Mouse (Mus musculus) forebrain, embryonic 15.5 days (tissue): ENCODE results near the gene Prn. TPM values are rescaled to one million over a fixed set of nuclear protein-coding genes. Genes with fewer than 3 reads are reported as not detected.

ENCODE experiments used
- ATAC-seq: fragments of 200-750 bp; cut with Nextera tagmentation; replicated peaks from 2 replicates; pipeline ENCODE4 v1.8.0; 2017; ENCODE audit warnings: mild to moderate bottlenecking, moderate TSS enrichment, moderate library complexity
- H3K27ac ChIP-seq: fragments of 300-500 bp; sonication (generic); replicated peaks from 2 replicates; pipeline ENCODE4 v1.5.1; 2015; ENCODE audit warnings: mild to moderate bottlenecking, inconsistent platforms
- H3K27me3 ChIP-seq: fragments of 300-500 bp; sonication (generic); 2 replicates; pipeline ENCODE4 v1.6.1; 2015; ENCODE audit warnings: inconsistent platforms
- H3K36me3 ChIP-seq: fragments of 300-500 bp; sonication (generic); 2 replicates; pipeline ENCODE4 v1.6.1; 2015; ENCODE audit warnings: mild to moderate bottlenecking, inconsistent platforms
- H3K4me1 ChIP-seq: fragments of 300-500 bp; sonication (generic); 2 replicates; pipeline ENCODE4 v1.6.1; 2015; ENCODE audit warnings: inconsistent platforms
- H3K4me2 ChIP-seq: fragments of 300-500 bp; sonication (generic); replicated peaks from 2 replicates; pipeline ENCODE4 v1.6.1; 2015; ENCODE audit warnings: mild to moderate bottlenecking, inconsistent platforms
- H3K4me3 ChIP-seq: fragments of 300-500 bp; sonication (generic); 2 replicates; pipeline ENCODE4 v1.5.1; 2015; ENCODE audit warnings: mild to moderate bottlenecking, inconsistent platforms
- H3K9ac ChIP-seq: fragments of 300-500 bp; sonication (generic); replicated peaks from 2 replicates; pipeline ENCODE4 v1.6.1; 2015; ENCODE audit warnings: mild to moderate bottlenecking, inconsistent platforms
- H3K9me3 ChIP-seq: fragments of 300-500 bp; sonication (generic); 2 replicates; pipeline ENCODE4 v1.6.1; 2016; ENCODE audit warnings: inconsistent platforms
- WGBS: fragments of 180-500 bp; shearing (Covaris S2); methylation state at CpG from one replicate; pipeline ENCODE4 v1.1.7; 2015; ENCODE audit warnings: mixed read lengths; 5-methylcytosine and 5-hydroxymethylcytosine counted together
- polyA plus RNA-seq: library from polyadenylated mRNA; unstranded; fragments of >200 nt; fragmentation: Nextera tagmentation; extraction: Ambion mirVana; gene quantifications from 2 replicates; pipeline ENCODE4 v1.2.1, GENCODE M21; 2015

Gene Prn
- polyA plus RNA-seq, 1 experiment from 2014 or later: 0.22 TPM

GRCm38 (mm10) chr2:131953711-131954110 lies 44.0 kb downstream of the Prn start:
- WGBS: 91% methylated on average over 4 of the region's 4 CpGs

GRCm38 (mm10) chr2:131954835-131955234 lies 45.1 kb downstream of the Prn start:
- Histone ChIP-seq H3K4me2 (peak overlapping the region; percentile 62), H3K9me3 (no peaks in the 10 kb centered on the region), H3K27me3 (peaks cover 18% of the 10 kb centered on the region), H3K4me1 (peaks cover 7% of the 10 kb centered on the region; the same call in 1 of the 2 replicates), H3K27ac (no peak overlapping the region), H3K9ac (0 out of 2 replicates have a peak overlapping the region, but pooled peaks have one; percentile 12), H3K36me3 (no peaks in the 10 kb centered on the region), H3K4me3 (peak overlapping the region; percentile 39)
- WGBS: 59% methylated on average over 9 of the region's 9 CpGs
- peak; percentile 66 for ATAC-seq

More at GRCm38 (mm10) chr2:131953711-131954110, 44.0 kb downstream of the Prn start:
- no peak overlapping the region for H3K27ac ChIP-seq
- no peak overlapping the region for H3K9ac ChIP-seq
- no peak overlapping the region for H3K4me3 ChIP-seq
- no peak for ATAC-seq
- no peaks in the 10 kb centered on the region for H3K36me3 ChIP-seq
- peaks cover 18% of the 10 kb centered on the region for H3K27me3 ChIP-seq
- no peaks in the 10 kb centered on the region for H3K9me3 ChIP-seq
- H3K4me2 ChIP-seq: no peak overlapping the region; the same call in 1 of the 2 replicates
- H3K4me1 ChIP-seq: peaks cover 7% of the 10 kb centered on the region; the same call in 1 of the 2 replicates

DNA sequence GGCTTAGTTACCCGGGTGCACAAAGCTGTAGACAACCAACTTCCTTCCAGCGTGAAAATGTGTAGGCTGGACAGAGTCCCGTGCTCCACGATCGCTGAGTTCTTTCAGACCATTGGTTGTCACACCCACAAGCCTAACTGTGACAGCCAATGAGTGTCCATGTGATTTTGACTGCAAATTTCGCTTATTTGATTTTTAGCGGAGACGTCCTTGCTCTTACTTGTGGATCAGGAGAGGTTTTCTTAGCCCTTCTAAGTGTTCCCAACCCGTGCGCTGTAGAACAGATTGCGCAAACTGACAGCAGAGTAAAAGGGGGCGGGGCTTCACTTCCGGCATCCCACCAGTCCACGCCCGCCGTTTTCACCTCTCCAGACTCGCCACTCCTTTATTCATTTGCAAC lies 45.5 kb downstream of the Prn start:
- Histone ChIP-seq H3K36me3 (no peaks in the 10 kb centered on the region), H3K27ac (no peak overlapping the region), H3K4me2 (peak overlapping the region; percentile 62), H3K27me3 (peaks cover 18% of the 10 kb centered on the region), H3K4me1 (peaks cover 7% of the 10 kb centered on the region; the same call in 1 of the 2 replicates), H3K9ac (0 out of 2 replicates have a peak overlapping the region, but pooled peaks have one; percentile 12), H3K9me3 (no peaks in the 10 kb centered on the region), H3K4me3 (peak overlapping the region; percentile 39)
- 7% methylated on average over 17 of the region's 17 CpGs for WGBS
- peak; percentile 72 for ATAC-seq

DNA sequence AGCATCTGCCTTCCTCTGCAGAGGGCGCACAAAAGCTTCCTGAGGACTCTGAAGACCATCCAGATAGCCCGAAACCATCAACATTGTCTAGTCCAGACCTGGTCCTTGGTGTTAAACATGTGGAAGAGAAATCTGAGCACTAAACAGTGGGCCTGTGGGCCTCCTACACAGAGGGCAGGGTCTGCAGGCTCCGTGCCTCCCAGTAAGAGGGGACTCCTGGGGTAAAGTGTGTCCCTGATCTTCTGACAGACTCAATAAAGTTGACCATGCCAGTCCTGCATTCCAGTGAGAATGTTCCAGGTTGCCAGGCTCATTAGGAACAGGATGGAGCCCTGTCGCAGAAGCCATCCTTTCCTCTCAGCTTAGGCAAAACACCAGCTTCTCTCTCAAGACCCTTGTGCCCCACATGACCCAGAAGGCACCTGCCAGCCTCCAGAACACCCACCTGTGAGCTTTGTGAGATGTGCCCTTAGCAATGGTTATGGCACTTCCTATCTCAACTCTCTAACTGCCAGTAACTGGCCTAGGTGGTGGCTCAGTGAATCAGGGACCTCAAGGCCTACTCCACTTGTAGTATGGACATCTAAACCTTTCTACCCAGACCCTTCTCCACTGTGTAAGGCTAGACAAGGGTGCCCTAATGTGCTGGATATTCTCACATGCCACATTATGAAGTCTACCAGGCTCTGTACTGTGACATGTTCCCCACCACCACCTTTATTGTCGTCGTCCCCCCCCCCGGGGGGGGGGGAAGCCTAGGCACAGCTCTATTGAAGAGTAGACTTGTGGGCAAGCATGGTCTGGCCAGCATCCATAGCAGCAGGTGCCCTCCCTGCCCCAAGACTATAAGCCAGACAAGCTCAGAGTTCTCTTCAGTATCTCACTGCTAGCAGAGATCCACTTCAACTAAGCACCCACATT lies 46.8 kb downstream of the Prn start:
- H3K36me3 ChIP-seq: no peaks in the 10 kb centered on the region
- no peak for ATAC-seq
- H3K27ac ChIP-seq: no peak overlapping the region
- no peak overlapping the region for H3K9ac ChIP-seq
- WGBS: 85% methylated on average over 7 of the region's 7 CpGs
- no peaks in the 10 kb centered on the region for H3K9me3 ChIP-seq
- H3K27me3 ChIP-seq: peaks cover 18% of the 10 kb centered on the region
- H3K4me1 ChIP-seq: peaks cover 7% of the 10 kb centered on the region; the same call in 1 of the 2 replicates
- no peak overlapping the region for H3K4me2 ChIP-seq
- no peak overlapping the region for H3K4me3 ChIP-seq

DNA sequence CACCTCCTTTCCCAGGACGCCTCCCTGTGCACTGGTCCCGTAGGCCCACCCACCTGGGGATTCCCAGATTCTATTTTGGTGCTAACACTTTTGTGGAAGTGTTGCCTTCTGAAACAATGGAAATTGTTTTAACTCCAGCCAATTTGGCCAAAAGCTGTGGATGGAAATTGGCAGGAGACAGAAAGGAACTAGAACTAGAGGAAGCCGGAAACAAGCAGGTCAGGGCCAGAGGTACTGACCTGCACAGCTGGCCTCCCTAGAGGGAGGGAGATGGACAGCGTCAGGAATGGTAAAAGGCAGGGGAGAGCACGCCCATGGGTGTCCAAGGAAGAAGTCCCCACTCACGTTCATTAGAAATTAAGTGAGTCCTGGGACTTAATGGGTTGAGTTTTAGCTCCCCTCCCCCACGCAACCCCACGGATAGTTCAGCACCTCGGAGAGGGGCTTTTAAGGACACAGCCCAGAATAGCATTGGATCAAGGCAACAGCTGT lies 48.0 kb downstream of the Prn start:
- no peak for ATAC-seq
- Histone ChIP-seq H3K9me3 (no peaks in the 10 kb centered on the region), H3K4me2 (no peak overlapping the region), H3K4me3 (no peak overlapping the region), H3K9ac (no peak overlapping the region), H3K27ac (no peak overlapping the region), H3K36me3 (no peaks in the 10 kb centered on the region), H3K27me3 (peaks cover 15% of the 10 kb centered on the region), H3K4me1 (peaks cover 7% of the 10 kb centered on the region; the same call in 1 of the 2 replicates)
- WGBS: 55% methylated on average over 9 of the region's 9 CpGs

GRCm38 (mm10) chr2:131961671-131962070 lies 51.9 kb downstream of the Prn start:
- no peak overlapping the region for H3K4me3 ChIP-seq
- no peaks in the 10 kb centered on the region for H3K9me3 ChIP-seq
- no peak overlapping the region for H3K4me2 ChIP-seq
- no peak overlapping the region for H3K27ac ChIP-seq
- H3K27me3 ChIP-seq: no peaks in the 10 kb centered on the region
- ATAC-seq: no peak
- no peak overlapping the region for H3K9ac ChIP-seq
- no peaks in the 10 kb centered on the region for H3K36me3 ChIP-seq
- WGBS: 75% methylated on average over 2 of the region's 2 CpGs
- H3K4me1 ChIP-seq: no peaks in the 10 kb centered on the region

GRCm38 (mm10) chr2:131970597-131970996 lies 60.8 kb downstream of the Prn start:
- Histone ChIP-seq H3K4me2 (no peak overlapping the region), H3K4me1 (no peaks in the 10 kb centered on the region), H3K9me3 (no peaks in the 10 kb centered on the region), H3K36me3 (no peaks in the 10 kb centered on the region), H3K27ac (no peak overlapping the region), H3K4me3 (no peak overlapping the region), H3K27me3 (no peaks in the 10 kb centered on the region), H3K9ac (no peak overlapping the region)
- ATAC-seq: no peak
- 88% methylated on average over 2 of the region's 2 CpGs for WGBS

DNA sequence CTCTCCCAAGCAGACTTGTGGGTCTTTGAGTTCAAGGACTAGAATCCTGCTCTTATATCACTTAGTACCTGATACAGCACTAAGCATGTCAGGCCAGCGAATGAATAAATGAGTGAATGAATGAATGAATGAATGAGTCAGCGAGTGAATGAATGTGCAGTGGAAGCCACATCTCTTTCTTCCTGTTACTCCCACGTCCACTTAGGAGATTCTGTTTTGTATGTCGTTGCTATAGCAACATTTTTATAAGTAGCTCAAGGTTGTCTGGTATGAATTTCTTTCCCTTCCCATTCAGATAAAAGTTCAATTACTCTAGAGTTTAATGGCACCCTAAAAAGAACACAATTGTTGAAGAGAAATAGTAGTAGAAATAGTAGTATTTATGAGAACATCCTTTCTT lies 61.3 kb downstream of the Prn start:
- Histone ChIP-seq H3K27ac (no peak overlapping the region), H3K36me3 (no peaks in the 10 kb centered on the region), H3K9me3 (no peaks in the 10 kb centered on the region), H3K4me1 (no peaks in the 10 kb centered on the region), H3K9ac (no peak overlapping the region), H3K4me3 (no peak overlapping the region), H3K27me3 (no peaks in the 10 kb centered on the region), H3K4me2 (no peak overlapping the region)
- ATAC-seq: no peak
- WGBS: 79% methylated on average over 4 of the region's 4 CpGs

DNA sequence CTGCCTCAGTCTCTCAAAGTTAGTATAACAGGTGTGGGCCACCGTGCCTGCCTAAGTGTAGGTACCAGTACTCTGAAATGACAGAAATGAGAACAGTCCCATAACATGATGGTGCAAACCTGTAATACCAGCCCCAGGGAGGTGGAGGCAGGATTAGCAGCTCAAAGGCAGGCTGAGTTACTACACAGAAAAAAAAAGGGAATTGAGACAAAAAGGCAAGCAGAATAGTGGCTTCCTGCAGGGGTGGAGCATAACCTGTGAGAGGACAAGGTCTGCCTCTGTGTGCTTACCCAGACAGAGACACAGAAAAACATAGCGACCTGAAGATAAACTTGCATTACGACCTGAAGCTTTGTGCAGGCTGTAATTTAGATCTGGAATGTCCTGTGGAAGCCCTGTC lies 66.9 kb downstream of the Prn start:
- 73% methylated on average over 3 of the region's 3 CpGs for WGBS
- Histone ChIP-seq H3K9me3 (no peaks in the 10 kb centered on the region; the same call in 1 of the 2 replicates), H3K4me2 (no peak overlapping the region), H3K27ac (no peak overlapping the region), H3K27me3 (no peaks in the 10 kb centered on the region), H3K36me3 (no peaks in the 10 kb centered on the region), H3K4me3 (no peak overlapping the region), H3K4me1 (no peaks in the 10 kb centered on the region), H3K9ac (no peak overlapping the region)
- ATAC-seq: no peak

- Histone ChIP-seq H3K9me3 (no peaks in the 10 kb centered on the region; the same call in 1 of the 2 replicates), H3K27me3 (no peaks in the 10 kb centered on the region), H3K4me2 (no peak overlapping the region), H3K36me3 (no peaks in the 10 kb centered on the region), H3K4me3 (no peak overlapping the region), H3K9ac (no peak overlapping the region), H3K27ac (no peak overlapping the region), H3K4me1 (no peaks in the 10 kb centered on the region)
- ATAC-seq: no peak
- WGBS: 45% methylated on average over 9 of the region's 9 CpGs
Measured at GRCm38 (mm10) chr2:131980866-131981265, 71.1 kb downstream of the Prn start.

- Histone ChIP-seq H3K27ac (no peak overlapping the region), H3K36me3 (no peaks in the 10 kb centered on the region), H3K27me3 (no peaks in the 10 kb centered on the region), H3K4me2 (no peak overlapping the region), H3K9ac (no peak overlapping the region), H3K9me3 (no peaks in the 10 kb centered on the region; the same call in 1 of the 2 replicates), H3K4me1 (no peaks in the 10 kb centered on the region), H3K4me3 (no peak overlapping the region)
- ATAC-seq: peak; percentile 91; the same call in 1 of the 2 replicates
- 16% methylated on average over 6 of the region's 6 CpGs for WGBS
Measured at GRCm38 (mm10) chr2:131982546-131983196, 72.9 kb downstream of the Prn start.

DNA sequence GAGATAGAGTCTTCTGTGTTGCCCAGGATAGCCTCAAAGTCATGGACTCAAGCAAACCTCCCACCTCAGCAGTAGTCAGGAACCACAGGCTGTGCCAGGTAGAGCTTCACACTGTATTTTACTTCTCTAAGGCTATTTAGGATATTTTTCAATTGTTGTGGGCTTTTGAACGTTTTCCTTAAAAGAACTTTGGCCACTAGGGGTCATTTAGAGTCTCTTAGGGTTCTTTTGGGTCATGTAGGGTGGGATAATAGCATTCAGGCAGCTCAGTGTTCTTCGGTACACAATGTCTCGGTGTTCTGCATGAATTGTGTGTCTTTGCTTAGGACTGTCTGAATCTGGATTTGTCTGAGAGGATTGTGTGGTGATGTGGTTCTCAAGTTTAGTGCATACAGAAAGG lies 78.2 kb downstream of the Prn start:
- Histone ChIP-seq H3K4me3 (no peak overlapping the region), H3K4me2 (no peak overlapping the region), H3K36me3 (no peaks in the 10 kb centered on the region), H3K27ac (no peak overlapping the region), H3K9me3 (no peaks in the 10 kb centered on the region), H3K4me1 (no peaks in the 10 kb centered on the region), H3K9ac (no peak overlapping the region), H3K27me3 (no peaks in the 10 kb centered on the region)
- no peak for ATAC-seq
- WGBS: 41% methylated on average over 3 of the region's 3 CpGs
